In the genomic region with DNA sequence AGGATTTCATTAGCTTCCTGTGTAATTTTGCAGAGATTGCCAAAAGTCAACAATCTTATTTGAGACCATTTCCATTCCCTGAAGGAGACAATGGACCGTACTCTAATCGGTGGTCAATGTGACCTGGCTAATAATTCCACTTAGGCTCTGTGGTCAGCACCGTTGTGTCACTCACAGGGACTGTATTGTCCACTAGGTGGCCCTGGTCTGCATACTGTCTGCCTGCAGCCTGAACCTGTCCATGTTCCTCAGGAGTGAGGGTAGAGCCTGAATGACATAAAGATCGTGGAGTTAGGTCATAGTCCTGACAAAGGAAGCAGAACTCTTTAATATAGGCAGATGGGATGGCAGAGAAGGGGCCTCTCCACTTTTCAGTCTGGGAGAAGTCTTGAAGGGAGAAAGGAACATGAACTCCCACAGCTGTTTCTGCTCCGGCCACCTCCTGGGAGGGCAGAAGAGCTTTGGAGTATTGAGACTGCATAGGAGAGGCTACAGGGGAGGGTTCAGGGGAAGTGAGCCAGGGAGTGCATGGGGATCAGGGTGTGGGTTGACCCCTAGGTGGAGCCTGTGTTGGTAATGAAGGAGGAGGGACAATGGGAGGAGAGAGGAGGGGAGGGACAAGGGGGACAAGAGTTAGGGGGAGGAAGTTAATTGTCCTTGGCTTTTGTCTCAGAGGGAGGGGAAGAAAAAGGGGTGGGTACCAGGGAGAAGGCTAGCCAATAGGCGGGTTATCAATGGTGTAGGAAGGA, we compare ENCODE assay signal across 10 mouse cellular contexts. TPM values are rescaled to one million over a fixed set of nuclear protein-coding genes. Genes with fewer than 3 reads are reported as not detected.
DNase-seq lines count a peak whose midpoint lies in the region; ATAC-seq and TF ChIP-seq lines count a peak whose summit lies in the region.
"Had no signal": no experiment of that assay in that cellular context is flagged by ENCODE, and none has a peak within 500 bp of the region (broad histone marks: within the 10 kb centered on the region; RNA-seq: fewer than 3 reads in every experiment).

No protein-coding gene starts in this region.

- H3K27me3 ChIP-seq in lung, embryonic 14.5 days (ENCODE audit: insufficient read depth, low read length), result no peaks in the 10 kb centered on the region
- H3K27me3 ChIP-seq: embryonic facial prominence, embryonic 12.5 days; liver, embryonic 15.5 days had no signal

- peak; percentile 69 for TF ChIP-seq CTCF in lung, embryonic 14.5 days (IDR thresholded peaks at IDR 0.05; ENCODE audit: low read depth)

- H3K4me3 ChIP-seq in lung, embryonic 14.5 days (ENCODE audit: low read depth, low read length), result no peak overlapping the region
- H3K4me3 ChIP-seq: embryonic facial prominence, embryonic 12.5 days; liver, embryonic 15.5 days had no signal

- 53% methylated on average over 6 of the region's 6 CpGs for WGBS in lung, embryonic 14.5 days

- ATAC-seq in erythroblast, adult 5-6 weeks (replicated peaks; ENCODE audit: low FRiP score, poor library complexity, severe bottlenecking), result peak; percentile 55; the same call in 1 of the 2 replicates
- no peak for ATAC-seq in lung, embryonic 14.5 days (ENCODE audit: insufficient read depth)
- ATAC-seq in CD4-positive, CD25-positive, alpha-beta regulatory T cell, adult 4 months, result no peak

- H3K36me3 ChIP-seq in lung, embryonic 14.5 days (ENCODE audit: insufficient read depth), result no peaks in the 10 kb centered on the region
- H3K36me3 ChIP-seq: embryonic facial prominence, embryonic 12.5 days; liver, embryonic 15.5 days had no signal

- no peak overlapping the region for H3K4me2 ChIP-seq in lung, embryonic 14.5 days
- H3K4me2 ChIP-seq: embryonic facial prominence, embryonic 12.5 days; liver, embryonic 15.5 days had no signal

- H3K9me3 ChIP-seq in lung, embryonic 14.5 days (ENCODE audit: low read depth, low read length), result no peaks in the 10 kb centered on the region
- H3K9me3 ChIP-seq: embryonic facial prominence, embryonic 12.5 days; liver, embryonic 15.5 days had no signal

- peak; percentile 45 for DNase-seq in heart, postnatal 4 days
- no peak for DNase-seq in heart, adult 8-10 months (ENCODE audit: low spot score)
- peak; percentile 31 for DNase-seq in Muller cell, postnatal 12 days (ENCODE audit: inconsistent ontology term)
- peak; percentile 43 for DNase-seq in lung, embryonic 14.5 days
- DNase-seq in c-Kit-positive CD71-positive TER-119-positive erythroid progenitor cells, embryonic 14.5 days (ENCODE audit: low spot score), result no peak
- DNase-seq in layer of hippocampus, postnatal 14 days (ENCODE audit: low spot score in 2 of 2), result no peak

- no peak overlapping the region for H3K27ac ChIP-seq in lung, embryonic 14.5 days (ENCODE audit: low read depth)
- H3K27ac ChIP-seq: embryonic facial prominence, embryonic 12.5 days; liver, embryonic 15.5 days had no signal

- no peaks in the 10 kb centered on the region; the same call in 1 of the 2 replicates for H3K4me1 ChIP-seq in lung, embryonic 14.5 days (ENCODE audit: insufficient read depth)
- H3K4me1 ChIP-seq: liver, embryonic 15.5 days had no signal

- H3K9ac ChIP-seq in lung, embryonic 14.5 days, result no peak overlapping the region
- H3K9ac ChIP-seq: embryonic facial prominence, embryonic 12.5 days; liver, embryonic 15.5 days had no signal

RNA-seq across cellular contexts. Expression of a gene that starts 27.0 kb away (rescaled TPM):
- total RNA-seq in heart, postnatal 4 days (2021), result 10 to 100 TPM; 24.9 to 26.7 TPM
- 10 to 100 TPM; 18.1 to 21.5 (median 19.1) TPM for total RNA-seq in heart, adult 8-10 months (2022)
- total RNA-seq in erythroblast, adult 5-6 weeks (2015; ENCODE audit: low replicate concordance), result 2.1 and 2.9 TPM in 2 replicates
- 1.9 and 3.3 TPM in 2 replicates for total RNA-seq in erythroblast, adult 5-6 weeks (2017; ENCODE audit: low replicate concordance)
- 63.5 and 68.2 TPM in 2 replicates for polyA plus RNA-seq in lung, embryonic 14.5 days (2014; fragmentation: Nextera tagmentation; extraction: Ambion mirVana)
- total RNA-seq in layer of hippocampus, postnatal 14 days (2021), result 10 to 100 TPM; 20.2 to 22.8 TPM
- polyA plus RNA-seq in CD4-positive, CD25-positive, alpha-beta regulatory T cell, adult 4 months (2017; shearing (Covaris generic)), result 10 to 100 TPM; 33.7 to 43.1 TPM

RNA-seq across cellular contexts. Expression of a gene that starts 55.2 kb away (rescaled TPM):
- 1 to 10 TPM; 4.9 to 6.7 TPM for total RNA-seq in heart, postnatal 4 days (2021)
- total RNA-seq in heart, adult 8-10 months (2022), result 1 to 10 TPM; 5.3 to 5.9 (median 5.5) TPM
- not detected in 2 replicates for total RNA-seq in erythroblast, adult 5-6 weeks (2015; ENCODE audit: low replicate concordance)
- 4.7 TPM in 1 of 2 replicates, not detected in the other for total RNA-seq in erythroblast, adult 5-6 weeks (2017; ENCODE audit: low replicate concordance)
- 3.4 TPM in 1 of 2 replicates, not detected in the other for polyA plus RNA-seq in lung, embryonic 14.5 days (2014; fragmentation: Nextera tagmentation; extraction: Ambion mirVana)
- 1 to 10 TPM; 5.6 to 6.0 TPM for total RNA-seq in layer of hippocampus, postnatal 14 days (2021)
- 1 to 10 TPM; 1.5 to 4.2 TPM for polyA plus RNA-seq in CD4-positive, CD25-positive, alpha-beta regulatory T cell, adult 4 months (2017; shearing (Covaris generic))

RNA-seq across cellular contexts. Expression of a gene that starts 55.3 kb away (rescaled TPM):
- total RNA-seq in heart, postnatal 4 days (2021), result 10 to 100 TPM; 19.2 to 21.1 TPM
- 10 to 100 TPM; 37.9 to 56.1 (median 43.3) TPM for total RNA-seq in heart, adult 8-10 months (2022)
- total RNA-seq in erythroblast, adult 5-6 weeks (2015; ENCODE audit: low replicate concordance), result 142 and 201 TPM in 2 replicates
- total RNA-seq in erythroblast, adult 5-6 weeks (2017; ENCODE audit: low replicate concordance), result 49.4 and 54.1 TPM in 2 replicates
- 35.5 and 44.6 TPM in 2 replicates for polyA plus RNA-seq in lung, embryonic 14.5 days (2014; fragmentation: Nextera tagmentation; extraction: Ambion mirVana)
- 10 to 100 TPM; 62.7 to 63.9 TPM for total RNA-seq in layer of hippocampus, postnatal 14 days (2021)
- 1 to 10 TPM; 3.0 to 5.8 TPM for polyA plus RNA-seq in CD4-positive, CD25-positive, alpha-beta regulatory T cell, adult 4 months (2017; shearing (Covaris generic))

Comparison
In these comparisons a context has a peak if more than half of its experiments do, and no peak if none do; other contexts are left out.
1. DNase-seq: peak in heart, postnatal 4 days (single experiment), Muller cell, postnatal 12 days (single experiment) and lung, embryonic 14.5 days (single experiment); none in heart, adult 8-10 months (single experiment), c-Kit-positive CD71-positive TER-119-positive erythroid progenitor cells, embryonic 14.5 days (single experiment) and layer of hippocampus, postnatal 14 days (0 of 2).
2. RNA of a gene that starts 27.0 kb away (total RNA-seq): 24.9 to 26.7 TPM in heart, postnatal 4 days, 20.2 to 22.8 TPM in layer of hippocampus, postnatal 14 days and 18.1 to 21.5 TPM in heart, adult 8-10 months; 1.9 to 3.3 TPM in erythroblast, adult 5-6 weeks; every median in the first group is over 4 times any median in the second.